Mouse (Mus musculus) frontal cortex, postnatal 14 days (tissue): ENCODE measurements around the gene Scn11a.

ENCODE experiments used
- DNase-seq, 2 experiments: peaks; one replicate each; pipeline ENCODE4 v3.0.0; 2022; ENCODE audit warnings: low spot score in 2 of 2

Scn11a gene

GRCm38 (mm10) chr9:119825297-119825696, at the start of gene Scn11a:
Gene Scn11a (minus strand): TSS chr9:119825456.
- no peak for DNase-seq

GRCm38 (mm10) chr9:119854170-119854569, 28.9 kb upstream of the Scn11a start:
- DNase-seq, result no peak

- no peak for DNase-seq
Observed at GRCm38 (mm10) chr9:119853071-119853846, 28.0 kb upstream of the Scn11a start.

GRCm38 (mm10) chr9:119852347-119853030, 27.2 kb upstream of the Scn11a start:
- no peak for DNase-seq

- DNase-seq, result no peak
Observed at GRCm38 (mm10) chr9:119849214-119849613, 24.0 kb upstream of the Scn11a start.

- DNase-seq, result no peak
Observed at GRCm38 (mm10) chr9:119848671-119849070, 23.4 kb upstream of the Scn11a start.

- no peak for DNase-seq
Observed at GRCm38 (mm10) chr9:119847187-119847586, 21.9 kb upstream of the Scn11a start.

- DNase-seq, result no peak
Observed at GRCm38 (mm10) chr9:119844724-119845123, 19.5 kb upstream of the Scn11a start.

GRCm38 (mm10) chr9:119843549-119843948, 18.3 kb upstream of the Scn11a start:
- no peak for DNase-seq

GRCm38 (mm10) chr9:119842541-119843169, 17.4 kb upstream of the Scn11a start:
- DNase-seq, result no peak

- no peak for DNase-seq
Observed at GRCm38 (mm10) chr9:119842091-119842490, 16.8 kb upstream of the Scn11a start.

GRCm38 (mm10) chr9:119841159-119841558, 15.9 kb upstream of the Scn11a start:
- DNase-seq, result no peak

GRCm38 (mm10) chr9:119835581-119836125, 10.4 kb upstream of the Scn11a start:
- DNase-seq, result no peak

GRCm38 (mm10) chr9:119831001-119831400, 5.7 kb upstream of the Scn11a start:
- DNase-seq, result no peak

- no peak for DNase-seq
Observed at GRCm38 (mm10) chr9:119823722-119824121, 1.5 kb downstream of the Scn11a start.

GRCm38 (mm10) chr9:119813631-119814030, 11.6 kb downstream of the Scn11a start:
- DNase-seq, result no peak

- DNase-seq, result no peak
Observed at GRCm38 (mm10) chr9:119806491-119806890, 18.8 kb downstream of the Scn11a start.

- DNase-seq, result no peak
Observed at GRCm38 (mm10) chr9:119804501-119804847, 20.8 kb downstream of the Scn11a start.

- no peak for DNase-seq
Observed at GRCm38 (mm10) chr9:119803845-119804500, 21.3 kb downstream of the Scn11a start.

- DNase-seq, result no peak
Observed at GRCm38 (mm10) chr9:119803169-119803827, 22.0 kb downstream of the Scn11a start.

GRCm38 (mm10) chr9:119801460-119801859, 23.8 kb downstream of the Scn11a start:
- no peak for DNase-seq
